Mouse (Mus musculus): ENCODE measurements around the gene Cel.
"Not testable (repeated sequence)": the region's sequence is repeated elsewhere in the genome, so short reads cannot be mapped to it uniquely, and the experiment has no call there.

Cel gene

GRCm38 (mm10) chr2:28521571-28522151, 41.5 kb downstream of the Cel start:
- ATAC-seq (ENCODE audit: low TSS enrichment), result peak; percentile 9

- ATAC-seq (ENCODE audit: low TSS enrichment), result no peak
Observed at GRCm38 (mm10) chr2:28520581-28520980, 42.6 kb downstream of the Cel start.

- ATAC-seq (ENCODE audit: low TSS enrichment), result peak; percentile 51
Observed at GRCm38 (mm10) chr2:28518231-28518630, 45.0 kb downstream of the Cel start.

- ATAC-seq (ENCODE audit: low TSS enrichment), result no peak
Observed at GRCm38 (mm10) chr2:28517206-28517909, 45.8 kb downstream of the Cel start.

GRCm38 (mm10) chr2:28514489-28514888, 48.7 kb downstream of the Cel start:
- no peak for ATAC-seq (ENCODE audit: low TSS enrichment)

GRCm38 (mm10) chr2:28513431-28514370, 49.5 kb downstream of the Cel start:
- peak; percentile 33; the same call in 1 of the 2 replicates for ATAC-seq (ENCODE audit: low TSS enrichment)

- ATAC-seq (ENCODE audit: low TSS enrichment), result peak; percentile 35; the same call in 1 of the 2 replicates
Observed at GRCm38 (mm10) chr2:28512798-28513401, 50.3 kb downstream of the Cel start, which contains the start of gene Ralgds. Ralgds (plus strand) TSS chr2:28513125.

GRCm38 (mm10) chr2:28511600-28511999, 51.6 kb downstream of the Cel start:
- not testable (repeated sequence) for ATAC-seq (ENCODE audit: low TSS enrichment)

- ATAC-seq (ENCODE audit: low TSS enrichment), result no peak
Observed at GRCm38 (mm10) chr2:28506291-28506690, 56.9 kb downstream of the Cel start.

- no peak for ATAC-seq (ENCODE audit: low TSS enrichment)
Observed at GRCm38 (mm10) chr2:28505795-28506194, 57.4 kb downstream of the Cel start, which contains the start of gene Gm10134. Gm10134 (plus strand) TSS chr2:28506095.
